Mouse (Mus musculus) neural tube, embryonic 15.5 days (tissue): ENCODE data around the gene Zcchc24. TPM values are rescaled to one million over a fixed set of nuclear protein-coding genes. Genes with fewer than 3 reads are reported as not detected.

Experiments used
- ATAC-seq: fragments of 200-750 bp; cut with Nextera tagmentation; 2 replicates; pipeline ENCODE4 v1.8.0; 2017; ENCODE audit warnings: mild to moderate bottlenecking, moderate TSS enrichment, moderate library complexity; ENCODE audit not compliant: low FRiP score
- H3K27ac ChIP-seq: fragments of 300-500 bp; sonication (generic); replicated peaks from 2 replicates; pipeline ENCODE4 v1.5.1; 2015; ENCODE audit warnings: mild to moderate bottlenecking, inconsistent platforms
- H3K27me3 ChIP-seq: fragments of 300-500 bp; sonication (generic); replicated peaks from 2 replicates; pipeline ENCODE4 v1.6.1; 2015; ENCODE audit warnings: inconsistent platforms
- H3K36me3 ChIP-seq: fragments of 300-500 bp; sonication (generic); 2 replicates; pipeline ENCODE4 v1.6.1; 2015; ENCODE audit warnings: inconsistent platforms
- H3K4me1 ChIP-seq: fragments of 300-500 bp; sonication (generic); 2 replicates; pipeline ENCODE4 v1.6.1; 2015; ENCODE audit warnings: inconsistent platforms
- H3K4me2 ChIP-seq: fragments of 300-500 bp; sonication (generic); 2 replicates; pipeline ENCODE4 v1.6.1; 2015; ENCODE audit warnings: inconsistent platforms, mild to moderate bottlenecking, moderate library complexity
- H3K4me3 ChIP-seq: fragments of 300-500 bp; sonication (generic); replicated peaks from 2 replicates; pipeline ENCODE4 v1.5.1; 2015; ENCODE audit warnings: mild to moderate bottlenecking, inconsistent platforms
- H3K9ac ChIP-seq: fragments of 300-500 bp; sonication (generic); replicated peaks from 2 replicates; pipeline ENCODE4 v1.6.1; 2015; ENCODE audit warnings: mild to moderate bottlenecking, inconsistent platforms
- H3K9me3 ChIP-seq: fragments of 300-500 bp; sonication (generic); replicated peaks from 2 replicates; pipeline ENCODE4 v1.6.1; 2016; ENCODE audit warnings: inconsistent platforms
- WGBS: fragments of 180-500 bp; shearing (Covaris S2); methylation state at CpG from one replicate; pipeline ENCODE4 v1.1.7; 2015; ENCODE audit warnings: mixed read lengths; 5-methylcytosine and 5-hydroxymethylcytosine counted together
- polyA plus RNA-seq: library from polyadenylated mRNA; unstranded; fragments of >200 nt; fragmentation: Nextera tagmentation; extraction: Ambion mirVana; gene quantifications from 2 replicates; pipeline ENCODE4 v1.2.1, GENCODE M21; 2015

Zcchc24 gene
- polyA plus RNA-seq, 1 experiment from 2014 or later = 13.4 TPM

DNA sequence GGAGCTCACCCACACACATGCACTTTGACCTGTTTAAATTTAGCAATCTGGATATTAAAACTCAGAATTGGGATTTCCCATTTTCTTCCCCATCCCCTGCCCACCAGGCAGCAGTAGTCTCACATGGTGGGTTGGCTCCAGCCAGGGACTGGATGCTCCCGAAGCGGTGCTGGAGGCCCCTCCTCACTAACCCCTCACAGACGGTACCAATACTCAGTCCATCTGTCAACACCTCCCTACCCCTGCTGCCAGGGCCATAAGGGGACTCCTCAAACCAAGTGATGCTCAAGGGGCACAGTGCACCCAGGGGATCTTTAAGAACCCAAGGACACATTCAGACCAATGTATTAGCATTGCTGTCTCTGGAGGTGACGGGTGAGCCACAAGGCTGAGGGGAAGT, 58.2 kb downstream of the Zcchc24 start:
- ATAC-seq = no peak
- H3K27ac ChIP-seq = no peak overlapping the region
- peaks cover 12% of the 10 kb centered on the region; the same call in 1 of the 2 replicates for H3K4me1 ChIP-seq
- no peak overlapping the region for H3K4me3 ChIP-seq
- no peaks in the 10 kb centered on the region for H3K36me3 ChIP-seq
- no peak overlapping the region for H3K9ac ChIP-seq
- no peak overlapping the region for H3K4me2 ChIP-seq
- no peaks in the 10 kb centered on the region for H3K9me3 ChIP-seq
- WGBS = 68% methylated on average over 4 of the region's 4 CpGs
- no peaks in the 10 kb centered on the region for H3K27me3 ChIP-seq

DNA sequence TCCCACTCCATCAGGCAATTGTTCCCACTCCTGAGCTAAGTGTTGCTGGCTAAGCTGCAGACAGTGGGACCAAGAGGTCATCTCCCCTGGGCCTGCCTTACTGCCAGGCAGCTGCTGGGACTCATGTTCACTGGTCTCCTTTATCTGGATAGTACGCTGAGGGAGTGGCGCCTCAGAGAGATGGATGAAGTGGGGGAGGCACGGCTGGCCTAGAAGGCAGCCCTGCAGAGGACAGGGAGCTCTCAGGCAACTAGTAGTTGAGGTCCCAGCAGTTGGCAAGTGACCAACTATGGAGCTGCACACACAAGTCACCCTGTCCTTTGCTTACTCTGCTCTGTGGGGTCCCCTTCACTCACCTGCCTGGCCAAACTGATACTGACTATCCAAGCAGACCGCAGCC, 58.8 kb downstream of the Zcchc24 start:
- no peaks in the 10 kb centered on the region for H3K9me3 ChIP-seq
- H3K27ac ChIP-seq = no peak overlapping the region
- no peak overlapping the region for H3K9ac ChIP-seq
- H3K4me1 ChIP-seq = peaks cover 12% of the 10 kb centered on the region; the same call in 1 of the 2 replicates
- no peak overlapping the region for H3K4me3 ChIP-seq
- H3K36me3 ChIP-seq = no peaks in the 10 kb centered on the region
- 67% methylated on average over 4 of the region's 4 CpGs for WGBS
- H3K27me3 ChIP-seq = no peaks in the 10 kb centered on the region
- no peak overlapping the region for H3K4me2 ChIP-seq
- ATAC-seq = no peak

DNA sequence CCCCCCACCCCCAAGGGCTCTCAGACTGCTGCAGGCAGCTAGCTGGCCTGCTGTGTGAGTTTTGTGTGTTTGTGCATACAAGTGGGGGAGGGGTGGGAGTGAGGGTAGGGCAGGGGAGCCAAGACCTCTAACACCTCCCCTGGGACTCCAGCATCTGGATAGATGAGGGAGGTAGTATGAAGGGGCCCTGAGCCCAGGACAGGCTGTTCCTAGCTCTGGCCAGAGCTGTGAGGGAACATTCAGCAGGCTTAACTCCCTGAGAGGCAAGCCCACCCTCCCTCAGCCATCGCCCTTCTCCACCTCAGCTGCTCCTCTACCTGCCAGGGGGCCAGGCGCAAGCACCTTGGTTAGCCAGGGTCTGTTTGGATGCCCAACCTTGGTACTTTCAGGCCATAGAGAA, 59.9 kb downstream of the Zcchc24 start:
- Histone ChIP-seq H3K9ac (no peak overlapping the region), H3K27ac (no peak overlapping the region), H3K36me3 (no peaks in the 10 kb centered on the region), H3K4me3 (no peak overlapping the region), H3K4me1 (peaks cover 12% of the 10 kb centered on the region; the same call in 1 of the 2 replicates), H3K27me3 (no peaks in the 10 kb centered on the region), H3K4me2 (no peak overlapping the region), H3K9me3 (no peaks in the 10 kb centered on the region)
- ATAC-seq = no peak
- 94% methylated on average over 2 of the region's 2 CpGs for WGBS

DNA sequence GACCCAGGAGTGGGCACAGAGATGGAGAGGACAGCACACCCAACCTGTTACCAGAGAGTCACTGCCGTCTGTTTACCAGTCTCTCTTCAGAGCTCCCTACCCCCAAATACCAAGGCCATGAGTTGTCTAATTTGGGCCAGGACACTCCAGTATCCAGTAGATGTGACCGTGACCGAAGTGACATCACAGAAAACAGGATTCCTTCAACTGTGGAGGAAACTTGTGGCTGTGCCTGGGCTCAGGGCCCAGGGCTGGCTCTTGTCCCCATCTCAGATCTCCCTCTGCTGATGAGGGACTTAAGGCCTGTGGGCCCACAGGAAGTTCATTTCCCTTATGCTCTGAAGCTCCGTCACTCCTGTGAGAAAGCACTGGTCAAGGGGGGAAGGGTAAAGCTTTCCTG, 60.4 kb downstream of the Zcchc24 start:
- ATAC-seq = no peak

DNA sequence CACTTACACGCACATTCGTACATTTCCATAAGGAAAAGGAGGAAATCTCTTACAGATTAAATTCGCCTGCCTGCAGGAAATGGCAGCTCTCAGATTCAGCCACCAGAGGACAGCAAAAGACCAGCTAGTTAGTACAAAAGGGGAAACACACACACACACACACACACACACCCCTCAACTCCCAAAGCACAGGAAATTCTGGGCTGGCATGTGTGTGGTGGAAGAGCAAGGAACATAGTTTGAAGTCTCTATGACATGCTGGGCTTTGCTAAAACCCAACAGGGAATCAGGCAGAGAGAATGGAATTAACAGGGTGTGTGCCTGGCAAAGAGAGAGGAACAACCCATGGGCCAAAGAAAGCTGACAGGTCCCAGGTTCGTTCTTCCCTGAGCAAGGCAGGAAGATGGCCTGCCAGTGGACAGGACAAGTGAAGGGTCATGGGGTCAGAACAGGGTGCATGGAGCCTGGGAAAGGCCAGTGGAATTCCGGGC, 61.1 kb downstream of the Zcchc24 start:
- WGBS = 83% methylated on average over 5 of the region's 5 CpGs
- H3K4me1 ChIP-seq = peaks cover 12% of the 10 kb centered on the region; the same call in 1 of the 2 replicates
- no peaks in the 10 kb centered on the region for H3K36me3 ChIP-seq
- H3K4me2 ChIP-seq = no peak overlapping the region
- no peak overlapping the region for H3K4me3 ChIP-seq
- H3K27ac ChIP-seq = no peak overlapping the region
- H3K9ac ChIP-seq = no peak overlapping the region
- no peak for ATAC-seq
- no peaks in the 10 kb centered on the region for H3K27me3 ChIP-seq
- H3K9me3 ChIP-seq = no peaks in the 10 kb centered on the region

More for the DNA sequence above, 60.4 kb downstream of the Zcchc24 start:
- Histone ChIP-seq H3K27me3 (no peaks in the 10 kb centered on the region), H3K4me2 (no peak overlapping the region), H3K27ac (no peak overlapping the region), H3K36me3 (no peaks in the 10 kb centered on the region), H3K4me1 (peaks cover 12% of the 10 kb centered on the region; the same call in 1 of the 2 replicates), H3K9ac (no peak overlapping the region), H3K9me3 (no peaks in the 10 kb centered on the region), H3K4me3 (no peak overlapping the region)
- WGBS = 85% methylated on average over 4 of the region's 4 CpGs

DNA sequence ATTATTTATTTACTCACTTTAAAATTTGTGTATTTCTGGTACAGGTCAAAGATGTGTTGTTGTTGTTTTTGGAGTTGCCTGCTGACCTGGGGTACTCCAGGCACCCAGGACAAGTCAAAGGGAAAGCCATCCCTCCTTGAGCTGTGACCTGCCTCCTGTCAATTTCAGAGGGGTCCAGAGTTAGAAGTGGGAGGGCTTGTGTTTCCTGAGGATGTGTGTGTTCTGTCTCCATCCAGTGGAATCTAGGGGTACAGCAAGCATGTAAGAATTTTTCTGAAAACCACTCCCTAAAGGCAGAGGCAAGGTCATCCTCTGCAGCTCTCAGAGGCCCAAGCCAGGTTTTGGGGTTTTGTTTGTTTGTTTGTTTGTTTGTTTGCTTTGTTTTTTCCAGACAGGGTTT, 66.9 kb downstream of the Zcchc24 start:
- no peak overlapping the region for H3K4me2 ChIP-seq
- H3K27ac ChIP-seq = no peak overlapping the region
- ATAC-seq = peak; percentile 29
- no peak overlapping the region for H3K9ac ChIP-seq
- no peaks in the 10 kb centered on the region for H3K9me3 ChIP-seq
- H3K27me3 ChIP-seq = no peaks in the 10 kb centered on the region
- no peaks in the 10 kb centered on the region for H3K4me1 ChIP-seq
- H3K4me3 ChIP-seq = no peak overlapping the region
- H3K36me3 ChIP-seq = peaks cover 30% of the 10 kb centered on the region

DNA sequence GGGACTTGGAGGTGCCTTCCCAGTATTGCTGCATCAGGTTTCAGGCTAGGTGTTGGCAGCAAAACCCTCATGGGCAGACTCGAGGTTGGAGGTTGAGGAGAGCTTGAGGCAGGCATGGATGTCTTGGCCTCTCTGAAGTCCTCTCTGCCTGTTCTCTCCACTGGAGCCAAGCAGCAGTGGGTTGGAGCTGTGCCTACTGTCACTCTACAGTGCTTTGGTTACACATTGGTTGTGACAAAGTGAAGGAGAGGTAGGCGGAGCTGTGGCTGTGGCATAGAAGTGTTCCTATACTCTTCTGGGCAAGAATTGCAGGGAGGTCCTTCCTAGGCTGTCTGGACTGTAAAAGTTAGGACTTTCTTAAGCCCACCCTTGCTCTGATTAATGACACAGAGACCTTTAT, 72.5 kb downstream of the Zcchc24 start:
- Histone ChIP-seq H3K4me3 (no peak overlapping the region), H3K27ac (no peak overlapping the region), H3K27me3 (no peaks in the 10 kb centered on the region), H3K9ac (no peak overlapping the region), H3K4me1 (peaks cover 29% of the 10 kb centered on the region), H3K4me2 (no peak overlapping the region), H3K9me3 (no peaks in the 10 kb centered on the region), H3K36me3 (peaks cover 40% of the 10 kb centered on the region)
- ATAC-seq = no peak
- 92% methylated on average over 2 of the region's 2 CpGs for WGBS

DNA sequence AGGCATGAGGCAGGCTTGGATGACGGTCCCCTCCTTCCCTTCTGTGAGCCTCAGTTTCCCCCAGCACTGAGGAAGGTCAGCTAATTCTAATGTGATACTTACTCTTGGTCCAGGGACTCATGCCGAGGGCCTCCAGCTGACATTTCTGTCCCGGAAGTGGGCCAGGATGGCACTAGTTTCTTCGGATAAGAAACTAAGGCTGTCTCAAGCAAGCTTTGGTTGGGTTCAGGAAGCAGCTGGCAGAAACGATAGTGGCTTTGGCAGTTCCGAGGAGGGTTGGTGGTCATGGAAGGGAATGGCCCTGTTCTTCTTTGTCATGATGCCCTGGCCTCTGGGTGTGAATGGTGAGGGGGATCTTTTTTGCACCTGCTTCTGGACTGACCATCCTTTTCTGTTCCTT, 73.8 kb downstream of the Zcchc24 start:
- H3K27ac ChIP-seq = no peak overlapping the region
- no peaks in the 10 kb centered on the region for H3K27me3 ChIP-seq
- WGBS = 78% methylated on average over 6 of the region's 6 CpGs
- H3K4me1 ChIP-seq = peaks cover 29% of the 10 kb centered on the region
- no peaks in the 10 kb centered on the region for H3K9me3 ChIP-seq
- peak overlapping the region; percentile 87 for H3K4me3 ChIP-seq
- peak overlapping the region; percentile 82 for H3K9ac ChIP-seq
- H3K36me3 ChIP-seq = peaks cover 38% of the 10 kb centered on the region
- peak overlapping the region; percentile 95 for H3K4me2 ChIP-seq
- no peak for ATAC-seq

DNA sequence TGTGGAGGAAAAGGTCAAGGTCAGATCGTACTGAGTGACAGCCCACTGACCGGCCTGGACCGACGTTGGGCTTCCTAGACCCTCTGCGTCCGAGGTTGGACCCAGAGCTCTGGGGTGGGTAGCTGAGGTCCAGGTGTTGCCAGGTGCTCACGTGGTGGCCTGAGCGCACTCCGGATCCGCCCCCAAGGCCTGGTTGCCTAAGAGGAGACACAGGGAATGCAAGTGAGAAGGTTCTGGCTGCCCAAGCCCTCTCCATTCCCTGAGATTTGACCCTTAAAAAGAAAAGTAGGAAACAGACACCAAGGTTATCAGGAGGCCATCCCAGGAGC, 74.3 kb downstream of the Zcchc24 start:
- peak overlapping the region; percentile 95 for H3K4me2 ChIP-seq
- H3K9me3 ChIP-seq = no peaks in the 10 kb centered on the region
- 2% methylated on average over 10 of the region's 10 CpGs for WGBS
- H3K27ac ChIP-seq = peak overlapping the region; percentile 75; the same call in 1 of the 2 replicates
- H3K27me3 ChIP-seq = no peaks in the 10 kb centered on the region
- H3K4me3 ChIP-seq = peak overlapping the region; percentile 87
- peaks cover 29% of the 10 kb centered on the region for H3K4me1 ChIP-seq
- peaks cover 35% of the 10 kb centered on the region for H3K36me3 ChIP-seq
- ATAC-seq = peak; percentile 46
- peak overlapping the region; percentile 82 for H3K9ac ChIP-seq

DNA sequence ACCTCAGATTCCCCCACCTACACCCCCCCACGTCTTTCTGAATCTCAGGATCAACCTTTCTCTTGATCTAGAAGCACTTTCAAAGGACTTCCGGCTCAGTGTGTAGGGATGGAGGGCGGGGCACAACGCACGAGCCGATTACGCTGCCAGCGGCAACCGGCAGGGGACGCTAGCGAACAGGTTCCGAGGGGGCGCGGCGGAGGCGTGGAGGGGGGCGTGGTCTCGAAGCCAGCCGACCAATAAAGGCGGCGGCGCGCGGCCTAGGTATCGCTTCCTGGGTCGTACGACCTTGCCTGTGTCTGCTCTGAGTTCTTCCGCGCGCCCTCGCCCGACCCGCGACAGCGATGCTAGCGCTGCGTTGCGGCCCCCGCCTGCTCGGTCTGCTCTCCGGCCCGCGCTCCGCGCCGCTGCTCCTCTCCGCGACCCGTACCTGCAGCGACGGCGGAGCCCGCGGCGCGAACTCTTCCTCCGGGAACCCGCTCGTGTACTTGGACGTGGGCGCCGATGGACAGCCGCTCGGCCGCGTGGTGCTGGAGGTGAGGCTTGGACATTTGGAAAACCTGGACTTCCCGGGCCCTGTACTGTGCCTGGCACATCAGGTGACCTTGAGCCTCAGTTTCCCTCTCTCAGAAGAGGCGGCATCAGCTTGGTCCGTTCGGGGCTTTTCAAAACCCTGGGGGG, 74.8 kb downstream of the Zcchc24 start, which contains the start of gene Ppif:
Gene Ppif, plus strand, starts transcription at position 267 of the 681 bp plus-strand sequence.
- peak; percentile 94 for ATAC-seq
- peak within 1 kb of the TSS; percentile 95 for H3K4me2 ChIP-seq
- H3K27ac ChIP-seq = peak within 1 kb of the TSS; percentile 75
- peaks cover 29% of the 10 kb centered on the region for H3K4me1 ChIP-seq
- H3K36me3 ChIP-seq = peaks cover 30% of the 10 kb centered on the region
- WGBS = 0% methylated on average over 61 of the region's 70 CpGs
- peak within 1 kb of the TSS; percentile 87 for H3K4me3 ChIP-seq
- no peaks in the 10 kb centered on the region for H3K27me3 ChIP-seq
- peak within 1 kb of the TSS; percentile 82 for H3K9ac ChIP-seq
- H3K9me3 ChIP-seq = no peaks in the 10 kb centered on the region

DNA sequence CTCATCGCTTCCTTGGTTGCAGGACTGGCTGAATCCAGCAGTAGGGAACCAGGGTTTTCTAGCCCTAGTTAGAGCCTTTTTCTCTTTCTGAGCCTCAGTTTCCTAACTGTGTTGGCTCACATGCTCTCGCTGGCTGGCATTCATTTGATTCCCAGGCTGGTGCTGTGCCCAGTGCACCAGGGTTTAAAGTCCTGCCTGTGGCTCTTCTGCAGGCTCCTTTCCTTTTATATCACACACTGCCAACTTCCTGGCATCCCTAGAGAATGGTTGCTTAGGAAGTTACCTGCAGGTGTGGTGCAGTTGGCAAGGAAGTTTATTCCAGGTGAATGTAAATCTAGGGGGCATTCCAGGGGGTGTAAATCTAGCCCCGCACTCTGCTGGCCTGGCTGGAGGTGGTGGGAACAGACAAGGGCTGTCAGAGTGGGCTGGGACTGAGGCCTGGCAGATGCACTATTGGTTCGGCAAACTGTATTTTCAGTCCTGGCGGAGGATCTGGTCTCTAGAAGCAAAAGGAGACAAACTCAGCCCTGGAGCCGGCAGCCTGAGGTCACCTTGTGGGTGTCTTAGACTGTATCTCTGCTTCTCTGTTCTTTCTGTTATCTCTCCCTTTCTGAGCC, 75.5 kb downstream of the Zcchc24 start:
- Histone ChIP-seq H3K27ac (peak overlapping the region; percentile 72), H3K9ac (no peak overlapping the region), H3K36me3 (peaks cover 23% of the 10 kb centered on the region), H3K27me3 (no peaks in the 10 kb centered on the region), H3K4me1 (peaks cover 29% of the 10 kb centered on the region), H3K9me3 (no peaks in the 10 kb centered on the region), H3K4me3 (peak overlapping the region; percentile 87), H3K4me2 (peak overlapping the region; percentile 95)
- peak; percentile 54 for ATAC-seq
- WGBS = 72% methylated on average over 6 of the region's 6 CpGs
